ENCODE assay signal across 19 mouse cellular contexts in genomic region chr3:99239301-99240045, GRCm38 (mm10). TPM values are rescaled to one million over a fixed set of nuclear protein-coding genes. Genes with fewer than 3 reads are reported as not detected.
A peak's percentile ranks its signal among the peaks of the same experiment; 100 is the strongest.
DNase-seq lines count a peak whose midpoint lies in the region; ATAC-seq and TF ChIP-seq lines count a peak whose summit lies in the region.
"Had no signal": no experiment of that assay in that cellular context is flagged by ENCODE, and none has a peak within 500 bp of the region (broad histone marks: within the 10 kb centered on the region; RNA-seq: fewer than 3 reads in every experiment).

No protein-coding gene starts in this region.

- H3K27me3 ChIP-seq in heart, postnatal 0 days (ENCODE audit: control insufficient read depth, insufficient read depth, low read length) = peaks cover 97% of the 10 kb centered on the region
- H3K27me3 ChIP-seq in limb, embryonic 12.5 days = peaks cover 70% of the 10 kb centered on the region
- H3K27me3 ChIP-seq in liver, embryonic 12.5 days (replicated peaks) = peaks cover 97% of the 10 kb centered on the region
- H3K27me3 ChIP-seq: Patski had no signal

- no peak for TF ChIP-seq EP300 in heart, postnatal 0 days (IDR thresholded peaks at IDR 0.05; ENCODE audit: low read depth)

- no peaks in the 10 kb centered on the region for H3K9me3 ChIP-seq in heart, postnatal 0 days (replicated peaks; ENCODE audit: control insufficient read depth, low read length)
- H3K9me3 ChIP-seq in limb, embryonic 12.5 days = no peaks in the 10 kb centered on the region
- H3K9me3 ChIP-seq in liver, embryonic 12.5 days (replicated peaks) = no peaks in the 10 kb centered on the region
- H3K9me3 ChIP-seq: lung, embryonic 15.5 days; neural tube, embryonic 13.5 days had no signal

- 4% methylated on average over 20 of the region's 20 CpGs for WGBS in heart, postnatal 0 days
- WGBS in limb, embryonic 12.5 days = 5% methylated on average over 20 of the region's 20 CpGs
- 3% methylated on average over 20 of the region's 20 CpGs for WGBS in liver, embryonic 12.5 days (ENCODE audit: insufficient replicate concordance)

- no peak for TF ChIP-seq POLR2A in brain, embryonic 14.5 days (IDR thresholded peaks at IDR 0.05; ENCODE audit: borderline replicate concordance, extremely low read depth, insufficient read depth, insufficient read length, poor library complexity, severe bottlenecking)

- DNase-seq in heart, postnatal 0 days (ENCODE audit: low spot score) = no peak
- no peak for DNase-seq in heart, adult 18-20 months
- peak; percentile 3 for DNase-seq in brain, embryonic 14.5 days (ENCODE audit: low read depth)
- peak; percentile 20 for DNase-seq in embryo, embryonic 9.5 days (ENCODE audit: extremely low spot score)
- no peak for DNase-seq in kidney, postnatal 36 days
- DNase-seq: adrenal gland, postnatal 25 days; B cell, adult 2 months; cerebellum, adult 2 months; kidney, adult 18-20 months; kidney, postnatal 10 days; thymus, postnatal 36 days had no signal

- no peak for TF ChIP-seq CTCF in heart, postnatal 0 days (IDR thresholded peaks at IDR 0.05; ENCODE audit: low read depth)
- no peak for TF ChIP-seq CTCF in brain, embryonic 14.5 days (IDR thresholded peaks at IDR 0.05; ENCODE audit: borderline replicate concordance, extremely low read depth, insufficient read depth, insufficient read length)

- no peak overlapping the region for H3K9ac ChIP-seq in heart, postnatal 0 days (replicated peaks; ENCODE audit: low read depth, low read length)
- H3K9ac ChIP-seq in limb, embryonic 12.5 days (replicated peaks) = peak overlapping the region; percentile 82
- H3K9ac ChIP-seq in liver, embryonic 12.5 days = no peak overlapping the region
- H3K9ac ChIP-seq: lung, embryonic 15.5 days; neural tube, embryonic 13.5 days had no signal

- peaks cover 5% of the 10 kb centered on the region; the same call in 1 of the 2 replicates for H3K4me1 ChIP-seq in heart, postnatal 0 days (ENCODE audit: control insufficient read depth, insufficient read depth)
- peaks cover 65% of the 10 kb centered on the region for H3K4me1 ChIP-seq in limb, embryonic 12.5 days (replicated peaks)
- no peaks in the 10 kb centered on the region for H3K4me1 ChIP-seq in liver, embryonic 12.5 days

- H3K4me3 ChIP-seq in heart, postnatal 0 days (ENCODE audit: low read depth, low read length) = peak overlapping the region; percentile 37; the same call in 1 of the 2 replicates
- peak overlapping the region; percentile 52 for H3K4me3 ChIP-seq in limb, embryonic 12.5 days (replicated peaks)
- no peak overlapping the region for H3K4me3 ChIP-seq in liver, embryonic 12.5 days
- H3K4me3 ChIP-seq: erythroblast, embryonic 14.5 days; lung, embryonic 15.5 days; neural tube, embryonic 13.5 days had no signal

- no peak overlapping the region for H3K4me2 ChIP-seq in heart, postnatal 0 days (ENCODE audit: low read depth, low read length)
- peak overlapping the region; percentile 78 for H3K4me2 ChIP-seq in limb, embryonic 12.5 days
- no peak overlapping the region for H3K4me2 ChIP-seq in liver, embryonic 12.5 days
- H3K4me2 ChIP-seq: liver, embryonic 11.5 days; lung, embryonic 15.5 days; neural tube, embryonic 13.5 days had no signal

- H3K36me3 ChIP-seq in heart, postnatal 0 days (replicated peaks; ENCODE audit: control insufficient read depth, insufficient read depth, low read length) = no peaks in the 10 kb centered on the region
- H3K36me3 ChIP-seq in limb, embryonic 12.5 days = no peaks in the 10 kb centered on the region
- H3K36me3 ChIP-seq in liver, embryonic 12.5 days = no peaks in the 10 kb centered on the region
- H3K36me3 ChIP-seq: lung, embryonic 15.5 days; neural tube, embryonic 13.5 days had no signal

- no peak for ATAC-seq in heart, postnatal 0 days (ENCODE audit: insufficient read depth, low read depth)
- ATAC-seq in limb, embryonic 12.5 days (ENCODE audit: insufficient number of reproducible peaks, insufficient read depth, low FRiP score, low TSS enrichment, low read depth) = peak; percentile 32
- ATAC-seq in liver, embryonic 12.5 days = no peak
- ATAC-seq: activated CD4-positive, CD25-positive, alpha-beta regulatory T cell, adult 4 months; Patski had no signal

- H3K27ac ChIP-seq in heart, postnatal 0 days (ENCODE audit: low read depth) = no peak overlapping the region
- peak overlapping the region; percentile 90 for H3K27ac ChIP-seq in limb, embryonic 12.5 days
- H3K27ac ChIP-seq in liver, embryonic 12.5 days = no peak overlapping the region
- H3K27ac ChIP-seq: lung, embryonic 15.5 days; neural tube, embryonic 13.5 days had no signal

RNA-seq across cellular contexts. Expression of gene Tbx15, which starts 0.7 kb away (rescaled TPM):
- 0.23 and 1.5 TPM in 2 replicates for total RNA-seq in heart, postnatal 0 days (2014; rRNA removed; ENCODE audit: low replicate concordance)
- 0.03 and 0.10 TPM in 2 replicates for polyA plus RNA-seq in heart, postnatal 0 days (2015; fragmentation: Nextera tagmentation; extraction: Ambion mirVana)
- total RNA-seq in heart, adult 18-20 months (2021) = under 1 TPM; 0.27 to 0.41 TPM
- polyA plus RNA-seq in brain, embryonic 14.5 days (2012; rRNA removed) = 3.1 and 4.2 TPM in 2 replicates
- 26.5 and 32.6 TPM in 2 replicates for polyA plus RNA-seq in limb, embryonic 12.5 days (2016; fragmentation: Nextera tagmentation; extraction: Ambion mirVana)
- polyA plus RNA-seq in liver, embryonic 12.5 days (2016; fragmentation: Nextera tagmentation; extraction: Ambion mirVana) = 0.14 TPM in 1 of 2 replicates, not detected in the other
- polyA plus RNA-seq: activated CD4-positive, CD25-positive, alpha-beta regulatory T cell, adult 4 months; erythroblast, embryonic 14.5 days had no signal

Comparison
In these comparisons a context has a peak if more than half of its experiments do, and no peak if none do; other contexts are left out.
1. DNase-seq: peak in brain, embryonic 14.5 days (single experiment) and embryo, embryonic 9.5 days (single experiment); none in heart, postnatal 0 days (single experiment), heart, adult 18-20 months (0 of 2) and kidney, postnatal 36 days (0 of 2).